Mouse (Mus musculus): ENCODE results near the gene Pebp1.

- TF ChIP-seq POLR2A (IDR thresholded peaks at IDR 0.05; ENCODE audit: insufficient read depth, low read depth, low read length) (no peak), CTCF (IDR thresholded peaks at IDR 0.05) (no peak), EP300 (IDR thresholded peaks at IDR 0.05; ENCODE audit: insufficient read depth, low read depth, low read length) (no peak)
Observed at GRCm38 (mm10) chr5:117289646-117290045, 2.2 kb upstream of the Pebp1 start.

Data from heart, adult 2 months (tissue).